Mouse (Mus musculus): ENCODE measurements at regions not wholly inside any gene's neighbourhood (a gene's known extent, or its start where the extent isn't known, plus 50 kb on each side); places are given as distances from the start of the nearest gene placed in this dataset.

GRCm38 (mm10) chr17:10079853-10080650 is 239.6 kb downstream of the Qk start:
- DNase-seq (ENCODE audit: low spot score): peak; percentile 54

- no peak for DNase-seq (ENCODE audit: low spot score)
Measured at GRCm38 (mm10) chr17:10078536-10079319, 240.9 kb downstream of the Qk start.

- DNase-seq (ENCODE audit: low spot score): no peak
Measured at GRCm38 (mm10) chr17:10073301-10073700, 246.4 kb downstream of the Qk start.

GRCm38 (mm10) chr17:10069251-10069650 is 250.4 kb downstream of the Qk start:
- DNase-seq (ENCODE audit: low spot score): no peak

- DNase-seq (ENCODE audit: low spot score): no peak
Measured at GRCm38 (mm10) chr17:10065131-10065530, 254.5 kb downstream of the Qk start.

GRCm38 (mm10) chr17:10062546-10063100 is 257.0 kb downstream of the Qk start:
- DNase-seq (ENCODE audit: low spot score): peak; percentile 60

GRCm38 (mm10) chr17:10057736-10058135 is 261.9 kb downstream of the Qk start:
- no peak for DNase-seq (ENCODE audit: low spot score)

- DNase-seq (ENCODE audit: low spot score): no peak
Measured at GRCm38 (mm10) chr17:10056096-10056495, 263.6 kb downstream of the Qk start.

GRCm38 (mm10) chr17:10054375-10054774 is 265.3 kb downstream of the Qk start:
- DNase-seq (ENCODE audit: low spot score): peak; percentile 38

- DNase-seq (ENCODE audit: low spot score): no peak
Measured at GRCm38 (mm10) chr17:10044336-10044735, 275.3 kb downstream of the Qk start.

- DNase-seq (ENCODE audit: low spot score): no peak
Measured at GRCm38 (mm10) chr17:10042042-10042652, 277.5 kb downstream of the Qk start.

- peak; percentile 11 for DNase-seq (ENCODE audit: low spot score)
Measured at GRCm38 (mm10) chr17:10040951-10041359, 278.7 kb downstream of the Qk start.

GRCm38 (mm10) chr17:10040375-10040774 is 279.3 kb downstream of the Qk start:
- DNase-seq (ENCODE audit: low spot score): no peak

- peak; percentile 16 for DNase-seq (ENCODE audit: low spot score)
Measured at GRCm38 (mm10) chr17:10037799-10038445, 281.7 kb downstream of the Qk start.

- DNase-seq (ENCODE audit: low spot score): no peak
Measured at GRCm38 (mm10) chr17:10033510-10033909, 286.1 kb downstream of the Qk start.

GRCm38 (mm10) chr17:10031033-10031432 is 288.6 kb downstream of the Qk start:
- no peak for DNase-seq (ENCODE audit: low spot score)

- DNase-seq (ENCODE audit: low spot score): no peak
Measured at GRCm38 (mm10) chr17:10026770-10027169, 292.9 kb downstream of the Qk start.

- peak; percentile 9 for DNase-seq (ENCODE audit: low spot score)
Measured at GRCm38 (mm10) chr17:10025212-10025611, 294.4 kb downstream of the Qk start.

- no peak for DNase-seq (ENCODE audit: low spot score)
Measured at GRCm38 (mm10) chr17:10024323-10024722, 295.3 kb downstream of the Qk start.

- no peak for DNase-seq (ENCODE audit: low spot score)
Measured at GRCm38 (mm10) chr17:10012161-10012560, 307.5 kb downstream of the Qk start.

GRCm38 (mm10) chr17:10011728-10012127 is 307.9 kb downstream of the Qk start:
- no peak for DNase-seq (ENCODE audit: low spot score)

All from gastrocnemius, adult 18-20 months (tissue).